Mouse (Mus musculus) CH12.LX (cell line): ENCODE measurements around the gene Lin28b.

Source experiments
- MYC ChIP-seq: IDR thresholded peaks from 2 replicates; pipeline ENCODE4 v1.6.1; 2011; ENCODE audit warnings: low read depth, mild to moderate bottlenecking, improper control_type of control experiment, low read length
- POLR2A ChIP-seq: IDR thresholded peaks from 2 replicates; pipeline ENCODE4 v1.6.1; 2011; ENCODE audit warnings: low read depth, mild to moderate bottlenecking, improper control_type of control experiment, low read length
- ZC3H11A ChIP-seq: IDR thresholded peaks from 2 replicates; pipeline ENCODE4 v1.6.1; 2012; ENCODE audit warnings: low read depth, mild to moderate bottlenecking, inconsistent platforms, low read length, improper control_type of control experiment

DNA sequence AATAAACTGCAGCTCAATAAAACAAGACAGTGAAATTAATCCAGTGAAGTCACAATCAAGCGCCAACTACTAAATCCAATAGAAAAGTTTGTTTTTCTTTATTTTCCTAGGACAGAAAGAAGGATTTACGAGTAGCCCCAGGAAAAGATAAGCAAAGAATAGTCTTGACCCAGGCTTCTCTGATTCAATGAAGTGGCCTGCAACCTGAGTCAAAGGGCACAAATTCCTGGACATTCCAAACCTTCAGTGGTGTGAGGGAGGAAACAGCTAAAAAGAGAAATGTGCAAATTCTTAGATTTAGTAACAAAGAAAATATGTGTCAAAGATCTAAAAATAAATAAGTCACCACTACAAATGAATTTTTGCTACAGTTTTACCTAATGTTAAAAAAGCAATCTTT is 27.6 kb downstream of the Lin28b start:
- TF ChIP-seq POLR2A (no peak), MYC (no peak), ZC3H11A (no peak)
